Mouse (Mus musculus): Measurements from ENCODE around the gene Akr1b8. TPM values are rescaled to one million over a fixed set of nuclear protein-coding genes. Genes with fewer than 3 reads are reported as not detected.
"Not testable (repeated sequence)": the region's sequence is repeated elsewhere in the genome, so short reads cannot be mapped to it uniquely, and the experiment has no call there.

The Akr1b8 gene
- polyA plus RNA-seq, 1 experiment from 2014 or later: 11.8 TPM

DNA sequence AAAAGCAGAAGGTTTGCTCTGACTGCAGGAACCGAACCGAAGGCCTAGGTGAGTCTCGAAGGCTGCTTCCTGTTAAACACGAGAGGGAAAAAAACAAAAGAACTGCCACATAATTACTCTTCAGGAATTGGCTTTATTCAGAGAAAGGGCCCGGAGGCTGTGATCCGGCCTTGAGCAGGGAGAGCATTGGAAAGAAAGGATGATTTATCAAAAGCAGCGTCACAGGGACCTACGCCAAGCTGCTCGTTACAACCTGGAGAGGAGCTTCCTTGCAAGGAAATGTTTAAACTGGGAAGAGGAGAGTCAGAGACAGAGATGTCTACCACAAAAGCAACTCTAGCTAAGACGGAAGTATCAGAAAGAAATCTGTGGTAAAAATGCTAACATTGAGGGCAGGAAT lies 53.5 kb downstream of the Akr1b8 start:
- 78% methylated on average over 10 of the region's 10 CpGs for WGBS
- Histone ChIP-seq H3K4me1 (replicated peaks) (no peaks in the 10 kb centered on the region), H3K27ac (no peak overlapping the region), H3K27me3 (no peaks in the 10 kb centered on the region), H3K36me3 (no peaks in the 10 kb centered on the region), H3K4me2 (no peak overlapping the region), H3K4me3 (replicated peaks) (no peak overlapping the region), H3K9ac (replicated peaks) (no peak overlapping the region), H3K9me3 (no peaks in the 10 kb centered on the region; the same call in 1 of the 2 replicates)
- ATAC-seq (ENCODE audit: insufficient number of reproducible peaks, insufficient read depth, low FRiP score, low TSS enrichment, low read depth): no peak

- H3K9ac ChIP-seq (replicated peaks): no peak within 1 kb of the TSS
- no peaks in the 10 kb centered on the region for H3K36me3 ChIP-seq
- ATAC-seq (ENCODE audit: insufficient number of reproducible peaks, insufficient read depth, low FRiP score, low TSS enrichment, low read depth): no peak
- no peaks in the 10 kb centered on the region for H3K4me1 ChIP-seq (replicated peaks)
- H3K4me3 ChIP-seq (replicated peaks): no peak within 1 kb of the TSS
- WGBS: 62% methylated on average over 6 of the region's 6 CpGs
- H3K27me3 ChIP-seq: no peaks in the 10 kb centered on the region
- H3K27ac ChIP-seq: no peak within 1 kb of the TSS
- H3K9me3 ChIP-seq: no peaks in the 10 kb centered on the region
- no peak within 1 kb of the TSS for H3K4me2 ChIP-seq
These were observed 58.1 kb downstream of the Akr1b8 start, which contains the start of gene Akr1b7 for GRCm38 (mm10) chr6:34412023-34412422. TSS of gene Akr1b7 (plus strand) at chr6:34412334.

- Histone ChIP-seq H3K27ac (no peak overlapping the region), H3K9ac (replicated peaks) (no peak overlapping the region), H3K4me1 (replicated peaks) (no peaks in the 10 kb centered on the region), H3K4me3 (replicated peaks) (no peak overlapping the region), H3K27me3 (no peaks in the 10 kb centered on the region), H3K36me3 (no peaks in the 10 kb centered on the region), H3K9me3 (no peaks in the 10 kb centered on the region), H3K4me2 (no peak overlapping the region)
- ATAC-seq (ENCODE audit: insufficient number of reproducible peaks, insufficient read depth, low FRiP score, low TSS enrichment, low read depth): no peak
- 78% methylated on average over 1 of the region's 1 CpGs for WGBS
These were observed 58.8 kb downstream of the Akr1b8 start for GRCm38 (mm10) chr6:34412688-34413087.

- H3K9me3 ChIP-seq; H3K36me3 ChIP-seq; H3K4me2 ChIP-seq; H3K27ac ChIP-seq; H3K9ac ChIP-seq (replicated peaks); H3K4me1 ChIP-seq (replicated peaks); ATAC-seq (ENCODE audit: insufficient number of reproducible peaks, insufficient read depth, low FRiP score, low TSS enrichment, low read depth); H3K4me3 ChIP-seq (replicated peaks); H3K27me3 ChIP-seq: not testable (repeated sequence)
- 59% methylated on average over 1 of the region's 1 CpGs for WGBS
These were observed 59.5 kb downstream of the Akr1b8 start for GRCm38 (mm10) chr6:34413386-34413785.

DNA sequence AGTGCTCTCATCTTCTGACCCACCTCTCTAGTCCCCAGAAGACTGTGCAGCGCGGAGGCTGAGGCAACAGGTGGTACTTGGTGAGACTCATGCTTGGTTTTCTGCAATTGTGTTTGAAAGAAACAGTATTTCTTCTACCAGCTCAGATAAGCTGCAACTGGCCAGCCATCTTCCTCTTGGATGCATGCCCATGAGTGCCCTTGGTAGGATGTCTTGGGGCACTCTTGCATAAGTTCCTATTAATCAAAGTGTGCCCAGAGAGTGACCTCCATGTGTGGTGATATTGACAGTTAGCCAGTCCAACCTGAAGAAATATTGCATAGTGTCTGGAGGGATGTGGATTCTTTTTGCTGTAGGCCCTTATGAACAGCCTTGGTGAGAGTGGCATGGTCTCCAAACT lies 62.6 kb downstream of the Akr1b8 start:
- Histone ChIP-seq H3K27ac (no peak overlapping the region), H3K9me3 (no peaks in the 10 kb centered on the region), H3K27me3 (no peaks in the 10 kb centered on the region), H3K4me1 (replicated peaks) (no peaks in the 10 kb centered on the region), H3K9ac (replicated peaks) (no peak overlapping the region), H3K4me2 (no peak overlapping the region), H3K4me3 (replicated peaks) (no peak overlapping the region), H3K36me3 (no peaks in the 10 kb centered on the region)
- 98% methylated on average over 2 of the region's 2 CpGs for WGBS
- no peak for ATAC-seq (ENCODE audit: insufficient number of reproducible peaks, insufficient read depth, low FRiP score, low TSS enrichment, low read depth)

Other genes starting within 250 kb of the Akr1b8 start
- 39.7 and 42.7 TPM in 2 replicates for gene Slc35b4, start 177.0 kb upstream of the Akr1b8 start, polyA plus RNA-seq (2016; fragmentation: Nextera tagmentation; extraction: Ambion mirVana)
- gene Akr1b3, start 36.6 kb upstream of the Akr1b8 start, polyA plus RNA-seq (2016; fragmentation: Nextera tagmentation; extraction: Ambion mirVana): 183 and 191 TPM in 2 replicates
- 16.1 and 17.4 TPM in 2 replicates for gene Akr1b10, start 30.1 kb downstream of the Akr1b8 start, polyA plus RNA-seq (2016; fragmentation: Nextera tagmentation; extraction: Ambion mirVana)
- 0.22 TPM in 1 of 2 replicates, not detected in the other for gene Akr1b7, start 58.2 kb downstream of the Akr1b8 start, polyA plus RNA-seq (2016; fragmentation: Nextera tagmentation; extraction: Ambion mirVana)
- 51.0 and 51.5 TPM in 2 replicates for gene Bpgm, start 122.1 kb downstream of the Akr1b8 start, polyA plus RNA-seq (2016; fragmentation: Nextera tagmentation; extraction: Ambion mirVana)
- 213 and 222 TPM in 2 replicates for gene Cald1, start 244.4 kb downstream of the Akr1b8 start, polyA plus RNA-seq (2016; fragmentation: Nextera tagmentation; extraction: Ambion mirVana)

All from limb, embryonic 12.5 days (tissue).